Mouse (Mus musculus) kidney, adult 2 months (tissue): ENCODE measurements around the gene E330021D16Rik. TPM values are rescaled to one million over a fixed set of nuclear protein-coding genes. Genes with fewer than 3 reads are reported as not detected.

Experiments used
- DNase-seq: peaks from one replicate; pipeline ENCODE4 v3.0.0; 2021
- H3K27ac ChIP-seq: fragments of 200-500 bp; 2 replicates; pipeline ENCODE4 v1.5.1; 2012; ENCODE audit warnings: low read depth, low read length, control low read depth, inconsistent platforms; ENCODE audit not compliant: insufficient read depth
- H3K27me3 ChIP-seq: fragments of 200-500 bp; replicated peaks from 2 replicates; pipeline ENCODE4 v1.6.1; 2012; ENCODE audit warnings: mild to moderate bottlenecking, moderate library complexity, low read length, inconsistent platforms; ENCODE audit not compliant: control insufficient read depth, insufficient read depth
- H3K36me3 ChIP-seq: fragments of 200-500 bp; 2 replicates; pipeline ENCODE4 v1.6.1; 2012; ENCODE audit warnings: mild to moderate bottlenecking, moderate library complexity, low read length, inconsistent platforms; ENCODE audit not compliant: control insufficient read depth, insufficient read depth
- H3K4me1 ChIP-seq: fragments of 200-500 bp; 2 replicates; pipeline ENCODE4 v1.6.1; 2011; ENCODE audit warnings: low read length; ENCODE audit not compliant: control insufficient read depth, insufficient read depth
- H3K4me3 ChIP-seq: fragments of 200-500 bp; 2 replicates; pipeline ENCODE4 v1.5.1; 2011; ENCODE audit warnings: mild to moderate bottlenecking, low read depth, low read length, control low read depth; ENCODE audit not compliant: insufficient read depth
- CTCF ChIP-seq: fragments of 200-500 bp; conservative IDR thresholded peaks from 2 replicates; pipeline ENCODE4 v1.5.1; 2011; ENCODE audit warnings: low read depth, mild to moderate bottlenecking, control low read depth, low read length, moderate library complexity, mixed read lengths; ENCODE audit not compliant: insufficient read depth, insufficient read length
- POLR2A ChIP-seq: fragments of 200-500 bp; IDR thresholded peaks from one replicate; pipeline ENCODE4 v1.6.1; 2011; ENCODE audit warnings: low read depth, low read length, control low read depth
- WGBS: fragments of 180-500 bp; shearing (Covaris S2); methylation state at CpG from one replicate; pipeline ENCODE4 v1.1.7; 2018; 5-methylcytosine and 5-hydroxymethylcytosine counted together
- polyA plus RNA-seq: library from polyadenylated mRNA; depleted of rRNA; stranded (reverse); fragments of >200 nt; gene quantifications from 2 replicates; pipeline ENCODE4 v1.2.3, GENCODE M21; 2012; rRNA removed

E330021D16Rik gene
- polyA plus RNA-seq: 0.90 and 1.3 TPM in 2 replicates

- 88% methylated on average over 9 of the region's 9 CpGs for WGBS
Measured at GRCm38 (mm10) chr6:136415133-136415775, at the start of gene E330021D16Rik. Gene E330021D16Rik, minus strand, starts transcription at chr6:136415569.

GRCm38 (mm10) chr6:136465021-136465420, 49.7 kb upstream of the E330021D16Rik start:
- Histone ChIP-seq H3K27me3 (no peaks in the 10 kb centered on the region), H3K36me3 (no peaks in the 10 kb centered on the region), H3K27ac (no peak overlapping the region), H3K4me1 (peaks cover 31% of the 10 kb centered on the region), H3K4me3 (no peak overlapping the region)
- DNase-seq: peak; percentile 92
- TF ChIP-seq POLR2A (no peak), CTCF (no peak)
- 34% methylated on average over 8 of the region's 8 CpGs for WGBS

More at GRCm38 (mm10) chr6:136415133-136415775, at the start of gene E330021D16Rik:
- Histone ChIP-seq H3K27ac (no peak within 1 kb of the TSS), H3K4me1 (peaks cover 5% of the 10 kb centered on the region; the same call in 1 of the 2 replicates), H3K4me3 (no peak within 1 kb of the TSS), H3K27me3 (no peaks in the 10 kb centered on the region), H3K36me3 (no peaks in the 10 kb centered on the region)
- TF ChIP-seq CTCF: no peak
- no peak for TF ChIP-seq POLR2A
- no peak for DNase-seq

DNA sequence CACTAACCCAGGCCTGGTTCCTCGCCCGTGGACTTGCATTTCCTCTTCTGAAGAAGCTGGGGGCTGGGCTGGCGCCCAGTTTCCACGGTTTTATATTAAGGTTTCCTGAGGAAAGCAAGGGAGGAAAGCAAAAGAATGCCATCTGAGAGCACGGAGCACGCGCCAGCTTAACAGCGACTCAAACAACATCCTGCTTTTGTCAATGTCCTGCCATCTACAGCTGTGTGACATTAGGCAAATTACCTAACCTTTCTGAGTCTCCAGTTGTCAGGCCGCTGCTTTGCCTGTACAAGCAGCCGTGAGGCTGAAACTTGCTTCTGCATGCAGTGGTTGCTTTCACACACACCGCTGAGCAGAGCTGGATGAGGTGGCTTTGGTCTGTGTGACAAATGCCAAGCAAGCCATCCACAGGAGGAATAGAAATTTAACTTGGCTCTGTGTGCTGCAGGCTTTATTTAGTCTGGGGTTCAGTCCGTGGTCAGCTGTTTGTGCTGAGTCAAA, 48.8 kb upstream of the E330021D16Rik start:
- no peaks in the 10 kb centered on the region for H3K36me3 ChIP-seq
- peak overlapping the region; percentile 48 for H3K27ac ChIP-seq
- no peak overlapping the region for H3K4me3 ChIP-seq
- 31% methylated on average over 12 of the region's 12 CpGs for WGBS
- H3K27me3 ChIP-seq: no peaks in the 10 kb centered on the region
- no peak for TF ChIP-seq POLR2A
- no peak for TF ChIP-seq CTCF
- DNase-seq: peak; percentile 79
- H3K4me1 ChIP-seq: peaks cover 25% of the 10 kb centered on the region

GRCm38 (mm10) chr6:136463491-136463890, 48.1 kb upstream of the E330021D16Rik start:
- DNase-seq: no peak
- no peak overlapping the region for H3K4me3 ChIP-seq
- no peaks in the 10 kb centered on the region for H3K27me3 ChIP-seq
- H3K4me1 ChIP-seq: peaks cover 20% of the 10 kb centered on the region
- H3K36me3 ChIP-seq: no peaks in the 10 kb centered on the region
- TF ChIP-seq POLR2A: no peak
- no peak for TF ChIP-seq CTCF
- 0 out of 2 replicates have a peak overlapping the region, but pooled peaks have one; percentile 48 for H3K27ac ChIP-seq
- WGBS: 85% methylated on average over 9 of the region's 9 CpGs

DNA sequence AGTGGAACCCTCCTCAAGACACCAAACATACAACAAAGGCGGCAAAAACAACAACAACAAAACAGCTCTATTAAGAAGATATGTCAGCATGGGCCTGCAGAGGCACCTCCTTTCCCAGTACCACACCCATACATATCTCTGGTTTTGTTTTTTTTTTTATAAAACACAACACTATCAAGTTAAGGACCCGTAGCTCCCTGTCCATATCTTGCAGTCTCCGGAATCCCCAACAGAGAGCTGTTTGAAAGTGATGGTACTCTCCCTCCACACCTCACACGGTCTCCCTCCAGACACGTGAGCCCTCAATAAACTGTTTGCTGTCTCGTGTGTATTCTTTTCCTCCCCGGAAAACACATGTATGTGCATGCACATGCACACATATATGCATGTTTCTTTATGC, 43.8 kb upstream of the E330021D16Rik start:
- H3K36me3 ChIP-seq: no peaks in the 10 kb centered on the region
- no peak for DNase-seq
- H3K27me3 ChIP-seq: no peaks in the 10 kb centered on the region
- no peak overlapping the region for H3K4me3 ChIP-seq
- peaks cover under 1% of the 10 kb centered on the region for H3K4me1 ChIP-seq
- 90% methylated on average over 7 of the region's 7 CpGs for WGBS
- TF ChIP-seq POLR2A (no peak), CTCF (no peak)
- no peak overlapping the region for H3K27ac ChIP-seq

- Histone ChIP-seq H3K27ac (no peak overlapping the region), H3K4me3 (no peak overlapping the region), H3K4me1 (no peaks in the 10 kb centered on the region), H3K36me3 (no peaks in the 10 kb centered on the region), H3K27me3 (no peaks in the 10 kb centered on the region)
- 81% methylated on average over 1 of the region's 1 CpGs for WGBS
- TF ChIP-seq CTCF: no peak
- no peak for TF ChIP-seq POLR2A
- DNase-seq: no peak
Measured at GRCm38 (mm10) chr6:136456302-136456701, 40.9 kb upstream of the E330021D16Rik start.

DNA sequence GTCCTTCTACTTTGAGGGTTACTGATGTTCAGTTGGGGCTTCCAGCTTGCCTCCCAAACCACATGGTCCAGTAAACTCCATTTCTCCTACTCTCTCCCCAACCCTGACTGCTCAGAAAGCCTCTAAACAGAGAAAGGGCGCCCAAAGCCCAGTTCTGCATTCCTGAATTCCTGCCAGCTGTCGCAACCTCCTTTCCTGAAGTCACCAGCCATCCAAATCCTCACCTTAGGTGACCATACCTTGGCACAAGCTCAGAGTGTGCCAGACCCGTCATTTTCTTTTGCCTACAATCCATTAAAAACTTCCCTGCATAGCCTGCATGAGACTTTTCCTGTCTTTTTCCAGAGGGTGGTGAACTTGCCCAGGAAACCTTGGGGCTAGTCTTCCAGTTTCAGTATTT, 40.3 kb upstream of the E330021D16Rik start:
- Histone ChIP-seq H3K36me3 (no peaks in the 10 kb centered on the region), H3K27me3 (no peaks in the 10 kb centered on the region), H3K4me3 (no peak overlapping the region), H3K27ac (peak overlapping the region; percentile 47; the same call in 1 of the 2 replicates), H3K4me1 (no peaks in the 10 kb centered on the region)
- TF ChIP-seq POLR2A (no peak), CTCF (no peak)
- peak; percentile 78 for DNase-seq
- WGBS: 29% methylated on average over 3 of the region's 3 CpGs

DNA sequence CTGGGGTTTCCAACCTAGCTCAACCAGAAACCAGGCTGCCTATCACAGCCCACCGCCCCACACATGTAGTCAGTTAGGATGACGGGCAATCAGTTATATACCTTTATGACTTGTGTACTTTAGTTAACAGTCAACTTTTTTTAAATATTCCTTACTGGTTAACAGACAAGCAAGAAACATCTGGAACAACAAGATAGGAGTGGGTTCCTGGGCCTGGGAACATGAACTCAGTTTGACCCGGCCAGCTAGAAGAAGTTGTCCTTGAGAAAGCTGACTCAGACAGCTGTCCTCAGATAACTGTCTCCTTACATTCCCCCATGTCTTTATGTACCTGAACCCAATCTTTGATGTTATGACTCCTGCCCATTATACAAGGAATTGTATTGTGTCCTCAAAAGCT, 37.3 kb upstream of the E330021D16Rik start:
- no peak for DNase-seq
- Histone ChIP-seq H3K27ac (no peak overlapping the region), H3K27me3 (no peaks in the 10 kb centered on the region), H3K36me3 (no peaks in the 10 kb centered on the region), H3K4me1 (peaks cover 7% of the 10 kb centered on the region; the same call in 1 of the 2 replicates), H3K4me3 (no peak overlapping the region)
- TF ChIP-seq CTCF: no peak
- TF ChIP-seq POLR2A: no peak
- WGBS: 75% methylated on average over 3 of the region's 3 CpGs
